Mouse (Mus musculus) stomach, adult 2 months (tissue): ENCODE data around the gene Olfr796. TPM values are rescaled to one million over a fixed set of nuclear protein-coding genes. Genes with fewer than 3 reads are reported as not detected.

Experiments
- polyA plus RNA-seq: library from polyadenylated mRNA; depleted of rRNA; stranded (reverse); fragments of >200 nt; gene quantifications from 2 replicates; pipeline ENCODE4 v1.2.3, GENCODE M21; 2012; rRNA removed

Olfr796 gene
- polyA plus RNA-seq: not detected in 2 replicates

GRCm38 (mm10) chr10:129612470-129612869, at the start of gene Olfr796:
Gene Olfr796, minus strand, starts transcription at chr10:129612570.

GRCm38 (mm10) chr10:129657394-129657793, 45.0 kb upstream of the Olfr796 start, which contains the start of gene Olfr800:
Gene Olfr800, plus strand, starts transcription at chr10:129657694.

GRCm38 (mm10) chr10:129637184-129637583, 24.8 kb upstream of the Olfr796 start, which contains the start of gene Olfr799:
Gene Olfr799, plus strand, starts transcription at chr10:129637484.

GRCm38 (mm10) chr10:129627834-129628233, 15.5 kb upstream of the Olfr796 start, which contains the start of gene Olfr798:
Gene Olfr798, minus strand, starts transcription at chr10:129627934.

GRCm38 (mm10) chr10:129567355-129567754, 45.0 kb downstream of the Olfr796 start, which contains the start of gene Olfr794:
Gene Olfr794, plus strand, starts transcription at chr10:129567655.

Other genes with a start within 250 kb of the Olfr796 start
- 0.03 TPM in 1 of 2 replicates, not detected in the other for gene Olfr784, start 228.5 kb downstream of the Olfr796 start, polyA plus RNA-seq
- not detected in 2 replicates for gene Olfr785, start 207.1 kb downstream of the Olfr796 start, polyA plus RNA-seq
- gene Olfr786, start 185.3 kb downstream of the Olfr796 start, polyA plus RNA-seq: not detected in 2 replicates
- gene Olfr787, start 150.7 kb downstream of the Olfr796 start, polyA plus RNA-seq: not detected in 2 replicates
- not detected in 2 replicates for gene Olfr788, start 141.6 kb downstream of the Olfr796 start, polyA plus RNA-seq
- not detected in 2 replicates for gene Olfr789, start 127.8 kb downstream of the Olfr796 start, polyA plus RNA-seq
- gene Olfr790, start 114.1 kb downstream of the Olfr796 start, polyA plus RNA-seq: not detected in 2 replicates
- not detected in 2 replicates for gene Olfr791, start 90.8 kb downstream of the Olfr796 start, polyA plus RNA-seq
- gene Olfr792, start 73.4 kb downstream of the Olfr796 start, polyA plus RNA-seq: not detected in 2 replicates
- not detected in 2 replicates for gene Olfr794, start 44.9 kb downstream of the Olfr796 start, polyA plus RNA-seq
- gene Olfr798, start 15.4 kb upstream of the Olfr796 start, polyA plus RNA-seq: not detected in 2 replicates
- gene Olfr799, start 24.9 kb upstream of the Olfr796 start, polyA plus RNA-seq: not detected in 2 replicates
- gene Olfr800, start 45.1 kb upstream of the Olfr796 start, polyA plus RNA-seq: not detected in 2 replicates
- not detected in 2 replicates for gene Olfr801, start 61.3 kb upstream of the Olfr796 start, polyA plus RNA-seq
- not detected in 2 replicates for gene Olfr802, start 75.6 kb upstream of the Olfr796 start, polyA plus RNA-seq
- gene Olfr803, start 81.7 kb upstream of the Olfr796 start, polyA plus RNA-seq: not detected in 2 replicates
- gene Olfr804, start 90.6 kb upstream of the Olfr796 start, polyA plus RNA-seq: not detected in 2 replicates
- not detected in 2 replicates for gene Olfr805, start 116.8 kb upstream of the Olfr796 start, polyA plus RNA-seq
- not detected in 2 replicates for gene Olfr806, start 129.4 kb upstream of the Olfr796 start, polyA plus RNA-seq
- gene Olfr807, start 145.2 kb upstream of the Olfr796 start, polyA plus RNA-seq: not detected in 2 replicates
- not detected in 2 replicates for gene Olfr808, start 152.9 kb upstream of the Olfr796 start, polyA plus RNA-seq
- gene Olfr809, start 162.1 kb upstream of the Olfr796 start, polyA plus RNA-seq: not detected in 2 replicates
- not detected in 2 replicates for gene Olfr810, start 182.3 kb upstream of the Olfr796 start, polyA plus RNA-seq
- gene Olfr811, start 191.8 kb upstream of the Olfr796 start, polyA plus RNA-seq: not detected in 2 replicates
- gene Olfr812, start 233.5 kb upstream of the Olfr796 start, polyA plus RNA-seq: not detected in 2 replicates
- not detected in 2 replicates for gene Olfr813, start 242.8 kb upstream of the Olfr796 start, polyA plus RNA-seq